Mouse (Mus musculus): ENCODE measurements around the gene Zfp36l2. TPM values are rescaled to one million over a fixed set of nuclear protein-coding genes. Genes with fewer than 3 reads are reported as not detected.

The Zfp36l2 gene
- polyA plus RNA-seq, 2 experiments = 30.9 to 80.1 TPM

DNA sequence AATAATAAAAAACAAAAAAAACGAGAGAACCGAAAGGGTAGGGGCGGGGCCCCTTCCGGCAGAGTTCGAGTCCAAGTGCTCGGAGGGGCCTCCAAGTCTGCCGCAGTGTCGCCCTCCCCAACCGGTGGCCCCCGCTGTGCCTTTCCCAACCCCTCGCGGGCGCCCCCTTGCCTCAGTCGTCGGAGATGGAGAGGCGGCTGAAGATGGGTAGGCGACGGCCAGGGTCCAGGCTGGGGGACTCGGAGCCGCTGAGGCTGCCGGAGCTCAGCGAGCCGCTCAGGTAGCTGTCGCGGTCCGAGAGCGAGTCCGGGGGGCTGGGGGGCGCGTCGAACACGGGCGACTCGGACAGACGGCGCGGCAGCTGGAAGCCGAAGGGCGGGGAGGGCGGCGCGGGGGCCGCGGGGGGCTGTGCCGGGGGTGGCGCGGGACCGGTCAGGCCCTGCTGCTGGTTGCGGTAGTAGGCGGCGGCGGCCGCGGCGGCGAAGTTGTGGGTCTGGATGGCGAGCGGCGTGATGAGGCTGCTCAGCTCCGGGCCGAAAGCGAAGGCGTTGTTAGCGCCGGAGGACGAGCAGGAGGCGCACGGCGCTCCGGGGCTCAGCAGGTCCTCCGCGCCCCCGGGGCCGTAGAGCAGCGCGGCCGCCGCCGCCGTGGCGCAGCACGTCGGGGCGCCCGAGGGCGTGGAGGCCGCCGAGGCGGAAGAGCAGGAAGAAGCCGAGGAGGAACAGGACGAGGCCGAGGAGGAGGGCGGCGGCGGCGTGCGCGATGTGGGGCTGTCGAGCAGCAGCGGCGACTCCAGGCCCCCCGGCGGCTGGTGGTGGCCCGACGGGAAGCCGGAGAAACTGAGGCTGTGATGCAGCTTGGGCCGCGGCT is 1.9 kb downstream of the Zfp36l2 start:
- H3K9ac ChIP-seq (ENCODE audit: low read depth, low read length, severe bottlenecking) = peak overlapping the region; percentile 99
- peaks cover 29% of the 10 kb centered on the region for H3K36me3 ChIP-seq (ENCODE audit: control insufficient read depth, insufficient read depth, low read length)
- H3K27me3 ChIP-seq (ENCODE audit: control insufficient read depth, insufficient read depth, low read length) = no peaks in the 10 kb centered on the region
- H3K4me2 ChIP-seq (replicated peaks; ENCODE audit: low read depth, low read length, severe bottlenecking) = peak overlapping the region; percentile 49
- H3K27ac ChIP-seq (replicated peaks; ENCODE audit: low read depth, low read length) = peak overlapping the region; percentile 97
- TF ChIP-seq POLR2A (IDR thresholded peaks at IDR 0.05; ENCODE audit: borderline replicate concordance, extremely low read depth, insufficient read depth, insufficient read length) = no peak
- peaks cover 40% of the 10 kb centered on the region for H3K4me1 ChIP-seq (ENCODE audit: control insufficient read depth, insufficient read depth, low read length)
- no peaks in the 10 kb centered on the region for H3K9me3 ChIP-seq (ENCODE audit: control insufficient read depth, low read length)
- WGBS = 6% methylated on average over 62 of the region's 108 CpGs
- no peak for ATAC-seq (ENCODE audit: low FRiP score, low read depth)
- DNase-seq (ENCODE audit: low spot score) = peak; percentile 51
- peak overlapping the region; percentile 92 for H3K4me3 ChIP-seq (replicated peaks; ENCODE audit: low read length)

- 0% methylated on average over 7 of the region's 7 CpGs for WGBS
- H3K4me3 ChIP-seq (replicated peaks; ENCODE audit: low read length) = peak overlapping the region; percentile 92
- peak overlapping the region; percentile 99 for H3K9ac ChIP-seq (ENCODE audit: low read depth, low read length, severe bottlenecking)
- peak overlapping the region; percentile 49 for H3K4me2 ChIP-seq (replicated peaks; ENCODE audit: low read depth, low read length, severe bottlenecking)
- H3K9me3 ChIP-seq (ENCODE audit: control insufficient read depth, low read length) = no peaks in the 10 kb centered on the region
- peak overlapping the region; percentile 97 for H3K27ac ChIP-seq (replicated peaks; ENCODE audit: low read depth, low read length)
- H3K36me3 ChIP-seq (ENCODE audit: control insufficient read depth, insufficient read depth, low read length) = peaks cover 29% of the 10 kb centered on the region
- no peak for ATAC-seq (ENCODE audit: low FRiP score, low read depth)
- peaks cover 48% of the 10 kb centered on the region for H3K4me1 ChIP-seq (ENCODE audit: control insufficient read depth, insufficient read depth, low read length)
- DNase-seq (ENCODE audit: low spot score) = peak; percentile 40
- TF ChIP-seq POLR2A (IDR thresholded peaks at IDR 0.05; ENCODE audit: borderline replicate concordance, extremely low read depth, insufficient read depth, insufficient read length) = no peak
- no peaks in the 10 kb centered on the region for H3K27me3 ChIP-seq (ENCODE audit: control insufficient read depth, insufficient read depth, low read length)
Measured at GRCm38 (mm10) chr17:84185011-84185411, 2.7 kb downstream of the Zfp36l2 start.

DNA sequence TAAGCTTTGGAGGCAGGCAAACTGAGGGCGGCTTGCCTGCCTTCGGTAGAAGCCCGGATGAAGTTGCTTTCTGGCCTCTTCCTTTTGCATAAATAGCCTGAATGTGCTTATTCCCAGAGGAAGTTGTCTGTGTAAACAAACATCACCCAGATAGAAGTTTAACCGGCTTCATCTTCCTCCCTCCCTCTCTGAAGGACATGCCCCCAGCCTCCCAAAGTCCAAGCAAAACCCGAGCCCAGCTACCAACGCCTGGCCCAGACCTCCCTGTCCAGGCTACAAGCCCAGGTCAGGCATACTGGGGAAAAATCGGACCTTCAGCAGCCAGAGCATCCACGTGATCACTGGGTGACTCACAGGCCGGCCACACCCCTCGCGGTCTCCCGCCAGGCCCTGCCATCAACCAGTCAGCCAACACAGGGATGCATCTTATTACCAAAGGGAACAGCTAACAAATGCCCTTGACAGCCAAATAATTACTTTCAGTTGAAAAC is 4.4 kb downstream of the Zfp36l2 start:
- H3K36me3 ChIP-seq (ENCODE audit: control insufficient read depth, insufficient read depth, low read length) = peaks cover 29% of the 10 kb centered on the region
- TF ChIP-seq POLR2A (IDR thresholded peaks at IDR 0.05; ENCODE audit: borderline replicate concordance, extremely low read depth, insufficient read depth, insufficient read length) = no peak
- H3K27ac ChIP-seq (replicated peaks; ENCODE audit: low read depth, low read length) = peak overlapping the region; percentile 84
- no peaks in the 10 kb centered on the region for H3K9me3 ChIP-seq (ENCODE audit: control insufficient read depth, low read length)
- H3K4me1 ChIP-seq (ENCODE audit: control insufficient read depth, insufficient read depth, low read length) = peaks cover 44% of the 10 kb centered on the region
- ATAC-seq (ENCODE audit: low FRiP score, low read depth) (no peak), DNase-seq (ENCODE audit: low spot score) (peak; percentile 75)
- WGBS = under 1% methylated on average over 12 of the region's 12 CpGs
- peak overlapping the region; percentile 59 for H3K9ac ChIP-seq (ENCODE audit: low read depth, low read length, severe bottlenecking)
- H3K27me3 ChIP-seq (ENCODE audit: control insufficient read depth, insufficient read depth, low read length) = no peaks in the 10 kb centered on the region
- peak overlapping the region; percentile 82 for H3K4me2 ChIP-seq (replicated peaks; ENCODE audit: low read depth, low read length, severe bottlenecking)
- peak overlapping the region; percentile 39 for H3K4me3 ChIP-seq (replicated peaks; ENCODE audit: low read length)

DNA sequence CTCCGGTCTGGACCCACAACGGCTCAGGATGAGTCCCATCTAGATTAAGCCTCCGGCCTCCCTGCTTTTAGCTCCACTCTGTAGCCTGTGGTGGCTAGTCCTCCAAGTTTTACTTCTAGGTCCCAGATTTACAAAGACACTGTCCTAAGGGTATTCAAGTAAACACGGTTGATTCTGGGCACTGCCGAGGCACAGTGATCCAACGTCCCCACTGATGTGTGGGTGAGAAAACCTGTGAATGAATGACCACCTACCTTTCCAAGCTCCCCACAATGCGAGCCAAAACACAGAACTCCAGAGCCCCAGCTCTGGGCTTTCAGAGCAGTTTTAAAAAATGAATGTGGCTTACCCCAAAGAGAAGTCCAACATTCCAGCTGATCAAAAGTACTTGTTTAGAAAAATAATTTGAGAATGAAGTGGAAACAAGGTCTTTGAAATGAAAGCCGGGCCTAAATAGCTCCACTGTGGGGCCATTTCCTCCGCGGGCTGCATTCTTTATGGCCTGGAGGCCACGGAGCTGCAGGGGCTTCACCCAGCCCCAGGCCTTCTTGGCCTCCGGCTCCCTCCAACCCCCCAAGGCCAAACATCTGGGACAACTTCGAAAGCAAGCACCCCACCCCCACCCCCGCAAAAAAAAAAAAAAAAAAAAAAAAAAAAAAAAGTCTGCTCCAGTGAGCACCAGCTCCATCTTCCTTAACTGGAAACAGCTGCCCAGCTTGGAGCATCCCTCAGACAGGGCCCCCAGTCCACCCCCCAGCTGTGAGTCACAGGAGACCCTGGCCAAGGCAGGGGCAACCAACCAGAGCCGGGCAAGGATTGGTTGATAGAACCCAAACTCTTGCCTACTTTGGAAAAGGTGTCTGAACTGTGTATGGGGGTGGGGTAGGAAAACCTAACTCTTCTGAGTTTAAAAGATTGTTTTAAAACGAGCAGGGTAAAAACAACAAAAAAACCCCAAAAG is 5.2 kb downstream of the Zfp36l2 start:
- Histone ChIP-seq H3K27ac (replicated peaks; ENCODE audit: low read depth, low read length) (peak overlapping the region; percentile 84), H3K36me3 (ENCODE audit: control insufficient read depth, insufficient read depth, low read length) (peaks cover 29% of the 10 kb centered on the region), H3K4me1 (ENCODE audit: control insufficient read depth, insufficient read depth, low read length) (peaks cover 44% of the 10 kb centered on the region), H3K27me3 (ENCODE audit: control insufficient read depth, insufficient read depth, low read length) (no peaks in the 10 kb centered on the region), H3K9ac (ENCODE audit: low read depth, low read length, severe bottlenecking) (peak overlapping the region; percentile 59), H3K9me3 (ENCODE audit: control insufficient read depth, low read length) (no peaks in the 10 kb centered on the region), H3K4me2 (replicated peaks; ENCODE audit: low read depth, low read length, severe bottlenecking) (peak overlapping the region; percentile 82), H3K4me3 (replicated peaks; ENCODE audit: low read length) (peak overlapping the region; percentile 39)
- ATAC-seq (ENCODE audit: low FRiP score, low read depth) = peak; percentile 11; the same call in 1 of the 2 replicates
- TF ChIP-seq POLR2A (IDR thresholded peaks at IDR 0.05; ENCODE audit: borderline replicate concordance, extremely low read depth, insufficient read depth, insufficient read length) = no peak
- DNase-seq (ENCODE audit: low spot score) = peak; percentile 64
- WGBS = 14% methylated on average over 16 of the region's 16 CpGs

All from limb, embryonic 14.5 days (tissue).